Mouse (Mus musculus) lung, postnatal 0 days (tissue): ENCODE measurements around the gene Fn3k. TPM values are rescaled to one million over a fixed set of nuclear protein-coding genes. Genes with fewer than 3 reads are reported as not detected.

Source experiments
- ATAC-seq: fragments of 200-750 bp; cut with Nextera tagmentation; 2 replicates; pipeline ENCODE4 v1.8.0; 2017; ENCODE audit warnings: moderate library complexity
- DNase-seq: peaks from one replicate; pipeline ENCODE4 v3.0.0-alpha.2; 2016; ENCODE audit warnings: low spot score
- H3K27ac ChIP-seq: fragments of 300-500 bp; sonication (generic); 2 replicates; pipeline ENCODE4 v1.5.1; 2014; ENCODE audit warnings: antibody characterized with exemption, mild to moderate bottlenecking, low read length, mixed read lengths
- H3K27me3 ChIP-seq: fragments of 300-500 bp; sonication (generic); replicated peaks from 2 replicates; pipeline ENCODE4 v1.6.1; 2014; ENCODE audit warnings: low read length, mixed read lengths; ENCODE audit not compliant: insufficient read depth
- H3K36me3 ChIP-seq: fragments of 300-500 bp; sonication (generic); 2 replicates; pipeline ENCODE4 v1.6.1; 2014; ENCODE audit warnings: low read length, mixed read lengths; ENCODE audit not compliant: insufficient read depth
- H3K4me1 ChIP-seq: fragments of 300-500 bp; sonication (generic); 2 replicates; pipeline ENCODE4 v1.6.1; 2014; ENCODE audit warnings: antibody characterized with exemption, low read depth, low read length, mixed read lengths; ENCODE audit not compliant: insufficient read depth
- H3K4me2 ChIP-seq: fragments of 300-500 bp; sonication (generic); replicated peaks from 2 replicates; pipeline ENCODE4 v1.6.1; 2014; ENCODE audit warnings: low read depth, mild to moderate bottlenecking, low read length, moderate library complexity, mixed read lengths
- H3K4me3 ChIP-seq: fragments of 300-500 bp; sonication (generic); 2 replicates; pipeline ENCODE4 v1.5.1; 2014; ENCODE audit warnings: low read depth, low read length
- H3K9ac ChIP-seq: fragments of 300-500 bp; sonication (generic); replicated peaks from 2 replicates; pipeline ENCODE4 v1.6.1; 2014; ENCODE audit warnings: low read depth, mild to moderate bottlenecking
- H3K9me3 ChIP-seq: fragments of 300-500 bp; sonication (generic); 2 replicates; pipeline ENCODE4 v1.6.1; 2016; ENCODE audit warnings: low read length, mixed read lengths
- CTCF ChIP-seq: IDR thresholded peaks from 2 replicates; pipeline ENCODE4 v1.5.1; 2016; ENCODE audit warnings: antibody characterized with exemption, mild to moderate bottlenecking
- EP300 ChIP-seq: IDR thresholded peaks from 2 replicates; pipeline ENCODE4 v1.6.1; 2016; ENCODE audit warnings: antibody characterized with exemption, mild to moderate bottlenecking, control low read depth
- WGBS: fragments of 180-500 bp; shearing (Covaris S2); extraction: QIAGEN DNeasy Blood & Tissue Kit; methylation state at CpG from one replicate; pipeline ENCODE4 v1.1.7; 2014; 5-methylcytosine and 5-hydroxymethylcytosine counted together
- polyA plus RNA-seq: library from polyadenylated mRNA; unstranded; fragments of >200 nt; fragmentation: Nextera tagmentation; extraction: Ambion mirVana; gene quantifications from 2 replicates; pipeline ENCODE4 v1.2.1, GENCODE M21; 2015

Fn3k gene
- polyA plus RNA-seq, 1 experiment from 2014 or later: 0.81 TPM

DNA sequence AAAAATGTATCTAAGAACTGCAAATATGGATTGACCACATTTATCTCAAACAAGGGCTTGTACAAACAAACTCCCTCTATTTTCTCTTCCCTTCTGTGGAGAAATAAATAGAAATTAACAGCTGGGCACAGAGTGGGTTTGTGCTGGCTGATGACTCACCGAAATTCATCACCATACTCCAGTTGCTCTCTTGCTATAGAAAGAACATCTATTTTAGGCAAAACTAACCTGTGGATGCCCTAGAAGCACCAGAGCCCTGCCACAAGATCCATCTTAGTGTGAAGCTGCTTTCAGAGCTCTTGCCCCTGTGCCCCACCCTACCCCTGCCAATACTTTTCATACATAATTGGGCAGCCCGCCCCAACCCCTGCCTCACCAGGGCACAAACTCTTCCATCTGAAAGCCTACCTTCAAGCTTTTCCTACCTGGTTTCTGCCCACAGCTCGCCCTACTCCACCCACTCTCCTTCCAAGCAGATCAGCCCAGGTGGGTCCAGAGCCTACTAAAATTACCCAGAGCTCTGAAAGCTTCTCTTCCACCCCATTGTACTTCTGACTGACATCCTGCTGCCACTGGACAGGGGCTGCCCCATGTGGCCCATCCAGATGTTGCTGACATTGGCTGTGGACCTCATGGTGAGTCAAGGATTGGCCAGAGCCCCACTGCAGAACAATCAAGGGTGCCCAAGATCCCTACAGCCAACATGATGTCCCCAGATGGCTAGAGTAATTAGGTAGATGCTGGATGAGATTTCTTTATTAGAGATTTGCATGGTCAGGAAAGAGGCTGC lies 27.2 kb upstream of the Fn3k start:
- H3K4me3 ChIP-seq: no peak overlapping the region
- no peak overlapping the region for H3K27ac ChIP-seq
- H3K9ac ChIP-seq: no peak overlapping the region
- TF ChIP-seq CTCF (no peak), EP300 (no peak)
- H3K4me2 ChIP-seq: no peak overlapping the region
- no peaks in the 10 kb centered on the region for H3K36me3 ChIP-seq
- WGBS: 58% methylated on average over 3 of the region's 3 CpGs
- H3K9me3 ChIP-seq: no peaks in the 10 kb centered on the region
- DNase-seq (no peak), ATAC-seq (no peak)
- H3K27me3 ChIP-seq: no peaks in the 10 kb centered on the region
- no peaks in the 10 kb centered on the region for H3K4me1 ChIP-seq

DNA sequence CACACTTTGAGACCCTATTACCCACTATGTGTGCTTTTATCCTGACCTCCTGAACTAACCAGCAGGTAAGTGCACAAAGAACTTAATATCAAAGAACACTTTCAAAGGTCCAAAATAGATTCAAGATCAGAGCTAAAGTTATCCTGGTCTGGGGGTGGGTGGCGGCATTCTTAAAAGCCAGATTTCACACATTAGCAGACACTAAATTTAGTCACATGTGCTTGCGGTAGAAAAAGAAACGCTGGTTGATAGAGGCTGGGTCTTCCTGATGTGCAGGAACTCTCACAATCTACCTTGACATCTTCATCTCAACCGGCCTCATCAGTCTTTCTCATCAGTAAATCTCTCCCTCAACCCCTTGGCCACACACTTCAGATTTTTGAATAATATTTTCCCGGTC lies 20.0 kb upstream of the Fn3k start:
- ATAC-seq: no peak
- H3K36me3 ChIP-seq: no peaks in the 10 kb centered on the region
- TF ChIP-seq CTCF (no peak), EP300 (no peak)
- no peak overlapping the region for H3K9ac ChIP-seq
- H3K27ac ChIP-seq: no peak overlapping the region
- H3K4me1 ChIP-seq: no peaks in the 10 kb centered on the region
- H3K4me3 ChIP-seq: no peak overlapping the region
- DNase-seq: no peak
- H3K27me3 ChIP-seq: no peaks in the 10 kb centered on the region
- H3K4me2 ChIP-seq: no peak overlapping the region
- H3K9me3 ChIP-seq: no peaks in the 10 kb centered on the region
- WGBS: 68% methylated on average over 5 of the region's 5 CpGs

DNA sequence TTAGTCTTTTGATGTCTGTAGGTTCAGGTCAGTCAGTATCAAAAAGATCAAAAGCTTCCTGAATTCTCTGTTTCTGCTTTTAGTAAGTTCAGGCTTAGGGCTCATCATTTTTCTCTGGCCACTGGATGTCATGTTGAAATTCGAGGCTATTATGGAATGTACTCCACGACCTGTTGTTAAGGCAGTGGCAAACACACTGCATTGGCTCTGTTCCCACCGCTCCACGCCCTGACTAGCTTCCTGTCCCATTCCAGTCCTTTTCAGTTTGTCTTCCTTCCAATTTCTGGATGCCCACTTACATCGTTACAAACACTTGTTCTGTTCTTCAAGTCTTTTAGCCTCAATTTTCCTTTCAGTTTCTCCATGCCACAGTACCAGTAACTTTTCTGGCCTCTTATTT lies 19.4 kb upstream of the Fn3k start:
- Histone ChIP-seq H3K4me2 (no peak overlapping the region), H3K27me3 (no peaks in the 10 kb centered on the region), H3K4me3 (no peak overlapping the region), H3K27ac (no peak overlapping the region), H3K9me3 (no peaks in the 10 kb centered on the region), H3K9ac (no peak overlapping the region), H3K4me1 (no peaks in the 10 kb centered on the region), H3K36me3 (no peaks in the 10 kb centered on the region)
- no peak for TF ChIP-seq EP300
- TF ChIP-seq CTCF: no peak
- ATAC-seq: peak; percentile 33; the same call in 1 of the 2 replicates
- 23% methylated on average over 5 of the region's 5 CpGs for WGBS
- peak; percentile 31 for DNase-seq

DNA sequence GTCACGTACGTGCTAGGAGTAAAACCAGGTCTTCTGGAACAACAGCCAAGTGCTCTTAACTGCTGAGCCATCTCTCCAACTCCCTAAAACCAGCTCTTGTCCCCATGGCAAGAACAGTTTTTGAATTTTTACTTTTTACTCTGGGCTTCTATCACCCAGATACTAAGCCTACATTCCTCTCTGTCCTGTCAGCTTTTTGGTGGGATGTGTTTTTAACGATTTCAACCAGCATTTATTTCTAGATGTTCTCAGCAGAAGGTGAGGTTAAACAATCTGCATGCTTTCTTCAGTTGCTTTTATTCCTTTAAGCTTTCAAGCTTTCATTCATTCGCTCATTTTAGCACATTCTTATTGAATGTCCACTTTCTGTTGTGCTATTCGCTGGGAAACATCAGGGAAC lies 16.7 kb upstream of the Fn3k start:
- ATAC-seq (no peak), DNase-seq (no peak)
- no peak for TF ChIP-seq EP300
- TF ChIP-seq CTCF: no peak
- H3K4me3 ChIP-seq: no peak overlapping the region
- no peaks in the 10 kb centered on the region for H3K9me3 ChIP-seq
- H3K4me1 ChIP-seq: peaks cover 4% of the 10 kb centered on the region; the same call in 1 of the 2 replicates
- H3K27me3 ChIP-seq: no peaks in the 10 kb centered on the region
- no peak overlapping the region for H3K4me2 ChIP-seq
- H3K27ac ChIP-seq: no peak overlapping the region
- H3K9ac ChIP-seq: no peak overlapping the region
- WGBS: 82% methylated on average over 5 of the region's 5 CpGs
- no peaks in the 10 kb centered on the region for H3K36me3 ChIP-seq

DNA sequence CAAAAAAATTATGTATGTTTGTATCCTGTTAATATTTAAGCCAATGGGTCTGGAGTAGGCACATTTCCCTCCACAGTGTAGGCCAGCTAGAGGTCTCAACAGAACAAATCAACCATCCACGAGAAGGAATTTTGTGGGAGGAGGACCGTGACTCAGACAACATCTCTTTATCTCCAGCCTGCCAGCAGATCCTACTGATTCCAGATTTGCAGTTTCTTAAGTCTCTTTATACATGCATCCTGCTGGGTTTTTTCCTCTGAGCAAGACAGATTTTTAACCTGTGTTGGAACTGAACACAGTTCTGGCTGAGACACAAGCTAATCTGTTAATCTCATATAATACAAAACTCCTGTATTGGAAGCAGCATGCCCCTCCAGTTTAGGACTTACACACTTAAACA lies 15.8 kb upstream of the Fn3k start:
- Histone ChIP-seq H3K36me3 (no peaks in the 10 kb centered on the region), H3K9ac (no peak overlapping the region), H3K4me1 (peaks cover 4% of the 10 kb centered on the region; the same call in 1 of the 2 replicates), H3K4me2 (no peak overlapping the region), H3K9me3 (no peaks in the 10 kb centered on the region), H3K27me3 (no peaks in the 10 kb centered on the region), H3K4me3 (no peak overlapping the region), H3K27ac (no peak overlapping the region)
- no peak for TF ChIP-seq CTCF
- no peak for TF ChIP-seq EP300
- no peak for DNase-seq
- WGBS: 43% methylated on average over 2 of the region's 2 CpGs
- ATAC-seq: no peak

DNA sequence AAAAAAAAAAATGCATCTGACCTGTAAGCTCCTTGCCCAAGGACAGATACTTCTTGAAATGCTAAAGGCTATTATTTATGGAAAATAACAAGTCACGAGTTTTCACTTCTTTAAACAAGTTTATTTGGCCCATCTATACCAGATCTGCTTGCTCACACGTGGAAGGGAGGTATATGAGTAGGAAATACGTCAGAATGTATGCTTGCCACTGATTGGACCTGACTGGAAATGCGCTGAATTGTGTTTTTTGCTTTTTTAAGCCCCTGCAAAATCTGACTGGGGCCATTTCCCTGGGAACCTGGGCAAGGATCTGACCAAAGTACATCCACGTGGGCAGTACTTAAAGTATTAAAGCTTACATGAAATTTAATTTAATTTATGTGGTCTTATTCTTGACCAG lies 14.3 kb upstream of the Fn3k start:
- Histone ChIP-seq H3K4me2 (peak overlapping the region; percentile 93; the same call in 1 of the 2 replicates), H3K27ac (no peak overlapping the region), H3K27me3 (no peaks in the 10 kb centered on the region), H3K36me3 (no peaks in the 10 kb centered on the region), H3K9me3 (no peaks in the 10 kb centered on the region), H3K9ac (no peak overlapping the region), H3K4me3 (no peak overlapping the region), H3K4me1 (peaks cover 4% of the 10 kb centered on the region; the same call in 1 of the 2 replicates)
- no peak for TF ChIP-seq CTCF
- TF ChIP-seq EP300: no peak
- no peak for DNase-seq
- WGBS: 49% methylated on average over 5 of the region's 5 CpGs
- ATAC-seq: no peak
